9 mouse cellular contexts compared by ENCODE assay signal in the genomic region with DNA sequence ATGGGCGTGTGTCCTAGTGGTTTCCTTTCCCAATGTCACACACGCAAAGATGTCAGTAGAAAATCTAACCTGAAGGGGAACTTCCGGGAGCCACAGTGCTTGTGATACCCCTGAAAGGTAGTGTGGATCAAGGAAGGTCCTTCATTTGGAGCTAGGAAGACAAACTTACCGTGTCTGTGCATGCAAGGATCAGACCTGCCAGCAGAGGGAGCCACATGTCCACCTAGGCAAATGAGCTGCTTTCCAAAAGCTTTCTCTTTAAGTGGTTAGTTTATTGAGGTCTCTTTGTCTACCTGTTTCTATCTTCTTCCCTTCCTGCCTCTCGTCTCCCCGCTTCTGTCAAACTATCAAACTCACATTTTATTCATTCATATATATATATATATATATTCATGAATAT. TPM values are rescaled to one million over a fixed set of nuclear protein-coding genes. Genes with fewer than 3 reads are reported as not detected.
DNase-seq lines count a peak whose midpoint lies in the region; ATAC-seq and TF ChIP-seq lines count a peak whose summit lies in the region.
"Had no signal": no experiment of that assay in that cellular context is flagged by ENCODE, and none has a peak within 500 bp of the region (broad histone marks: within the 10 kb centered on the region; RNA-seq: fewer than 3 reads in every experiment).

No protein-coding gene starts in this region.

- no peak overlapping the region for H3K27ac ChIP-seq in small intestine, adult 2 months (ENCODE audit: insufficient read depth, low read depth, low read length)
- H3K27ac ChIP-seq: neural tube, embryonic 13.5 days had no signal

- ATAC-seq in cerebellum, adult (ENCODE audit: insufficient number of reproducible peaks, low FRiP score, low TSS enrichment) = no peak
- peak; percentile 94 for ATAC-seq in granulocyte monocyte progenitor cell, adult 5-6 weeks (replicated peaks; ENCODE audit: poor library complexity, severe bottlenecking)

- WGBS in small intestine, adult 2 months = 15% methylated on average over 6 of the region's 6 CpGs

- no peaks in the 10 kb centered on the region for H3K36me3 ChIP-seq in small intestine, adult 2 months (ENCODE audit: control insufficient read depth, insufficient read depth, low read length)

- DNase-seq in cerebellum, adult 11 months = peak; percentile 56
- peak; percentile 57 for DNase-seq in WW6 (ENCODE audit: low read depth, low spot score)
- DNase-seq in cerebellum, postnatal 4 days (ENCODE audit: low spot score in 2 of 2) = peak; percentile 79 to 84
- peak; percentile 81 for DNase-seq in layer of hippocampus, adult 9-10 months (ENCODE audit: low spot score)
- DNase-seq in lung, postnatal 10 days = peak; percentile 90

- no peak overlapping the region for H3K4me3 ChIP-seq in small intestine, adult 2 months (ENCODE audit: low read depth, low read length)
- H3K4me3 ChIP-seq: neural tube, embryonic 13.5 days had no signal

- no peak for TF ChIP-seq POLR2A in small intestine, adult 2 months (IDR thresholded peaks at IDR 0.05; ENCODE audit: low read depth, low read length)

- H3K27me3 ChIP-seq in small intestine, adult 2 months (ENCODE audit: control insufficient read depth, insufficient read depth, low read length) = no peaks in the 10 kb centered on the region
- H3K27me3 ChIP-seq: neural tube, embryonic 13.5 days had no signal

- H3K4me1 ChIP-seq in small intestine, adult 2 months (ENCODE audit: control insufficient read depth, insufficient read depth, insufficient read length, low read length) = no peaks in the 10 kb centered on the region
- H3K4me1 ChIP-seq: neural tube, embryonic 13.5 days had no signal

- TF ChIP-seq CTCF in small intestine, adult 2 months (IDR thresholded peaks at IDR 0.05; ENCODE audit: extremely low read depth, insufficient read length, insufficient replicate concordance, low read depth, low read length) = peak; percentile 87; the same call in 1 of the 2 replicates

RNA-seq across cellular contexts. Expression of a gene that starts 40.0 kb away (rescaled TPM):
- total RNA-seq in granulocyte monocyte progenitor cell, adult 5-6 weeks (2014; fragmentation: Nextera tagmentation) = 349 and 471 TPM in 2 replicates
- total RNA-seq in granulocyte monocyte progenitor cell, adult 5-6 weeks (2017) = 118 and 134 TPM in 2 replicates
- polyA plus RNA-seq in small intestine, adult 2 months (2012; rRNA removed) = 219 and 504 TPM in 2 replicates

RNA-seq across cellular contexts. Expression of a gene that starts 54.4 kb away (rescaled TPM):
- 3.7 and 3.8 TPM in 2 replicates for total RNA-seq in granulocyte monocyte progenitor cell, adult 5-6 weeks (2014; fragmentation: Nextera tagmentation)
- total RNA-seq in granulocyte monocyte progenitor cell, adult 5-6 weeks (2017) = 4.4 and 5.1 TPM in 2 replicates
- 6.4 and 10.3 TPM in 2 replicates for polyA plus RNA-seq in small intestine, adult 2 months (2012; rRNA removed)
